Mouse (Mus musculus) brain, embryonic 14.5 days (tissue): ENCODE measurements around the gene 4930524J08Rik.

Experiments used
- CTCF ChIP-seq: fragments of 200-500 bp; IDR thresholded peaks from 2 replicates; pipeline ENCODE4 v1.5.1; 2012; ENCODE audit warnings: inconsistent platforms, mild to moderate bottlenecking, moderate library complexity, borderline replicate concordance; ENCODE audit not compliant: insufficient read depth, insufficient read length; ENCODE audit errors: extremely low read depth
- POLR2A ChIP-seq: fragments of 200-500 bp; IDR thresholded peaks from 2 replicates; pipeline ENCODE4 v1.6.1; 2012; ENCODE audit warnings: mild to moderate bottlenecking, inconsistent platforms, borderline replicate concordance; ENCODE audit not compliant: poor library complexity, insufficient read depth, insufficient read length, severe bottlenecking; ENCODE audit errors: extremely low read depth

- no peak for TF ChIP-seq POLR2A
- no peak for TF ChIP-seq CTCF
Observed at GRCm38 (mm10) chr5:99953883-99954282, 25.0 kb upstream of the 4930524J08Rik start.
